Mouse (Mus musculus) G1E (cell line): Measurements from ENCODE around the gene Gucy2c. TPM values are rescaled to one million over a fixed set of nuclear protein-coding genes. Genes with fewer than 3 reads are reported as not detected.

Experiments
- ATAC-seq: 2 replicates; pipeline ENCODE4 v1.8.0; 2016; ENCODE audit warnings: mild to moderate bottlenecking; ENCODE audit not compliant: insufficient number of reproducible peaks, poor library complexity, low FRiP score, severe bottlenecking; ENCODE audit errors: extremely low read depth
- DNase-seq: peaks from one replicate; pipeline ENCODE4 v3.0.0; 2012; ENCODE audit warnings: low spot score
- H3K27me3 ChIP-seq: 2 replicates; pipeline ENCODE4 v1.6.1; 2012; ENCODE audit warnings: mild to moderate bottlenecking, low read length, inconsistent platforms; ENCODE audit not compliant: insufficient read depth
- H3K36me3 ChIP-seq: replicated peaks from 2 replicates; pipeline ENCODE3; 2012; ENCODE audit warnings: mild to moderate bottlenecking, inconsistent platforms
- H3K4me1 ChIP-seq: 2 replicates; pipeline ENCODE4 v1.6.1; 2012; ENCODE audit warnings: low read depth, low read length, inconsistent platforms, mixed read lengths; ENCODE audit not compliant: insufficient read depth
- H3K4me3 ChIP-seq: 2 replicates; pipeline ENCODE4 v1.5.1; 2012; ENCODE audit warnings: low read depth, mild to moderate bottlenecking, inconsistent platforms, low read length, moderate library complexity, mixed read lengths
- H3K9me3 ChIP-seq: replicated peaks from 2 replicates; pipeline ENCODE4 v1.6.1; 2012; ENCODE audit warnings: inconsistent platforms
- CTCF ChIP-seq: IDR thresholded peaks from 2 replicates; pipeline ENCODE4 v1.5.1; 2012; ENCODE audit warnings: low read depth, low read length, inconsistent platforms, mixed read lengths
- GATA1 ChIP-seq: IDR thresholded peaks from 2 replicates; pipeline ENCODE4 v1.6.1; 2012; ENCODE audit warnings: borderline replicate concordance, low read length, inconsistent platforms, mixed read lengths
- GATA2 ChIP-seq: IDR thresholded peaks from 2 replicates; pipeline ENCODE4 v1.6.1; 2012; ENCODE audit warnings: low read depth, low read length, inconsistent platforms, borderline replicate concordance
- POLR2AphosphoS5 ChIP-seq: IDR thresholded peaks from 2 replicates; pipeline ENCODE4 v1.6.1; 2012; ENCODE audit warnings: low read depth, low read length, inconsistent platforms; ENCODE audit not compliant: insufficient replicate concordance
- TAL1 ChIP-seq: conservative IDR thresholded peaks from 2 replicates; pipeline ENCODE4 v1.6.1; 2012; ENCODE audit warnings: low read depth, low read length, inconsistent platforms, mixed read lengths
- polyA plus RNA-seq: library from polyadenylated mRNA; stranded (reverse); fragments of >175 nt; gene quantifications from 2 replicates; pipeline ENCODE4 v1.2.3, GENCODE M21; 2012
- total RNA-seq, 2 experiments: library from RNA; stranded (forward) in 1 of 2; stranded (reverse) in 1 of 2; fragments of 200-1000 nt in 1 of 2; fragments of >200 nt in 1 of 2; fragmentation: Nextera tagmentation in 1 of 2; gene quantifications; 2 replicates each; pipeline ENCODE4 v1.2.3; 2014 to 2017

The Gucy2c gene
- total and polyA plus RNA-seq, 3 experiments = not detected

DNA sequence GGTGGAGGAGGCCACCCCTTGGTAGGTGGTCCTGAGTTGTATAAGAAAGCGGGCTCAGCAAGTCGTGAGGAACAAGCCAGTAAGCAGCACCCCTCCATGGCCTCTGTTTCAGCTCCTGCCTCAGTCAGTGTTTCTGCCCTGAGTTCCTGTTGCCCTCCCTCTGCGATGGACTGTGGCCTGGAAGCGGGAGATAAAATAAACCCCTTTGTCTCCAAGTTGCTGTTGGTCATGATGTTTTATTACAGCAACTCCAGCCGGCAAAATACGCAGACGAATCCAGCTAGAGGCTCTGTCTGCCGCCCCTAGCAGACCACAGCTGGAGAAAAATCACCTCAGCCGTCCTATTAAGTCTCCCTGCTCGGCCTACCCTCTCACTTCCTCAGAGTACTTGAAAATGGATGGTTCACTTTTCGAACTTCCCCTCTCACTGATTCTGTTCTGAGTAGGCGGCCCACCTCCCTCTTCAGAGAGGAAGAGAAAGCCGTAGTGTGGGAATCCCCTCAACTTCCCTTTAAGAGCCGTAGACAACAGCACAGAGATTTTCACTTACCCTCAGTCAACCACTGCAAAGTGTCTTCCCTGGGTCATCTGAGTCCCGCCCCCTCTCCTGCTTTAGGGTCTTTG, 91.7 kb downstream of the Gucy2c start:
- Histone ChIP-seq H3K27me3 (no peaks in the 10 kb centered on the region), H3K36me3 (no peaks in the 10 kb centered on the region), H3K4me3 (no peak overlapping the region), H3K4me1 (no peaks in the 10 kb centered on the region), H3K9me3 (peaks cover 12% of the 10 kb centered on the region)
- no peak for ATAC-seq
- no peak for TF ChIP-seq GATA1
- TF ChIP-seq GATA2 = no peak
- no peak for TF ChIP-seq POLR2AphosphoS5
- TF ChIP-seq TAL1 = no peak
- TF ChIP-seq CTCF = no peak
- DNase-seq = no peak

GRCm38 (mm10) chr6:136685433-136685832, 96.1 kb downstream of the Gucy2c start:
- DNase-seq (no peak), ATAC-seq (no peak)
- no peaks in the 10 kb centered on the region for H3K27me3 ChIP-seq
- H3K9me3 ChIP-seq = peaks cover 13% of the 10 kb centered on the region; the same call in 1 of the 2 replicates
- TF ChIP-seq TAL1 = no peak
- TF ChIP-seq CTCF = no peak
- TF ChIP-seq POLR2AphosphoS5 = no peak
- TF ChIP-seq GATA2 = no peak
- TF ChIP-seq GATA1 = no peak
- no peak overlapping the region for H3K4me3 ChIP-seq
- H3K4me1 ChIP-seq = no peaks in the 10 kb centered on the region
- no peaks in the 10 kb centered on the region for H3K36me3 ChIP-seq

DNA sequence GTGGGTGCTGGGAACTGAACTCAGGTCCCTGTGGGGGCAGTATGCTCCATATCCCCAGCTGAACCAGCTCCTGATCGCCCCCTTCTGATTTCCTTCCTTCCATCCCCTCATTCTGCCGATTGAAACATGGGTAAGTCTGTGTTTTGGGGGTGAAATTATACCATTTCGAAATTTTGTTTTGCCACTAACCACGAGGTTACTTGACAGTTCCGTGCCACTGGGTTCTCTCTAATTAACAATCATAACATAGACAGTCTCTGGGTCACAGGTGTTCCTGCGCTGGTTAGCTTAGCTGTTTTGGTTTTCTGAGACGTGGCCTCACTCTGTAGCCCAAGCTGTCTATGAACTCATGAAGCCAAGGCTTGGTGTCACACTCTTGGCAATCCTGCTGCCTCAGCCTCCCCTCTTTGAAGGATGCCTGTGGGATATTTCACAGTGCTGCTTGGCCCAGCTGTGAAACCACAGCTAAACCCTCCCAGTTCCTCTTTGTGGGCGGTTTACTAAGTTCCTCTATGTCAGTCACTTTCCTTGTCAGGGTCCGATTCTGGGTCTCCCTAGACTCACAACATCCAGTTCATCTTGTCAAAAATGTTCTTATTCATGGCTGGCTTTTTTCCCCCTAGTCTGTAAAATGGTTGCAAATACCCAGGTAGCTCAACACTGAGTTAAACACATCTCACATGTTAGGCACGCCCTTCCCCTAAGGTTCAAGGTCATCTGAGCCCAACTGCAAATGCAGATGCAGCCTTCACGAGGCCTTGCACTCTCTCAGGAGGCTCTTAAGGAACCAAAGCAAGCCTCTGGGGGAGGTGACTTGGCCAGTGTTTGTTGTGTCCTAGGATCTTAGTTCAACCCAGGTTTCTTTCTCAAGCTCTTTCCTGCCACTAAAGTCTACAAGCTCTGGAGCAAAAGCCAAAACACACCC, 97.9 kb downstream of the Gucy2c start:
- no peaks in the 10 kb centered on the region for H3K27me3 ChIP-seq
- TF ChIP-seq GATA2 = no peak
- peaks cover 13% of the 10 kb centered on the region; the same call in 1 of the 2 replicates for H3K9me3 ChIP-seq
- H3K36me3 ChIP-seq = no peaks in the 10 kb centered on the region
- no peak for ATAC-seq
- no peak overlapping the region for H3K4me3 ChIP-seq
- DNase-seq = no peak
- no peaks in the 10 kb centered on the region for H3K4me1 ChIP-seq

DNA sequence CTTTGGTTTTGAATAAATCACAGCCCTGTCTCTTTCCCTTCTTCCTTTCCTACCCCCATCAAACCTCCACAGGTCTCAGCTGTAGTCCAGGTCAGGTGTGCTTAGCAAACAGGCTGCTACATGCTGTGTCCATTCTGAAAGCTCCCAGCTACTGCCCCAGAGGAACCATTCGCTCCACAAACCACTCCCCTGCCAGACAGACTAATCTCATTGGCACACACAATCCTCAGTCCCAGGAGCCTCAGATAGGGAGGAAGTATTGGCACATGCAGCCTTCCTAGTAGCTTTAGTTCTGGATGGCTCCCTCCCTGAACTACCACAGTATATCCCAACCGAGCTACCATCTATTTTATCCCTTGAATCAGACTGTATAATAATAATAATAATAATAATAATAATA, 102.2 kb downstream of the Gucy2c start:
- ATAC-seq = no peak
- Histone ChIP-seq H3K36me3 (no peaks in the 10 kb centered on the region), H3K4me1 (no peaks in the 10 kb centered on the region), H3K9me3 (peaks cover 3% of the 10 kb centered on the region; the same call in 1 of the 2 replicates), H3K4me3 (no peak overlapping the region), H3K27me3 (no peaks in the 10 kb centered on the region)
- no peak for DNase-seq
- TF ChIP-seq GATA1 = no peak
- TF ChIP-seq POLR2AphosphoS5 = no peak
- TF ChIP-seq CTCF = no peak

- Histone ChIP-seq H3K4me3 (no peak overlapping the region), H3K4me1 (no peaks in the 10 kb centered on the region), H3K27me3 (no peaks in the 10 kb centered on the region), H3K9me3 (no peaks in the 10 kb centered on the region), H3K36me3 (no peaks in the 10 kb centered on the region)
- no peak for ATAC-seq
- no peak for DNase-seq
- TF ChIP-seq GATA2 (no peak), CTCF (no peak), POLR2AphosphoS5 (no peak), GATA1 (no peak), TAL1 (no peak)
Measured at GRCm38 (mm10) chr6:136674935-136675334, 106.6 kb downstream of the Gucy2c start.

GRCm38 (mm10) chr6:136672467-136672866, 109.1 kb downstream of the Gucy2c start:
- ATAC-seq (no peak), DNase-seq (no peak)
- no peaks in the 10 kb centered on the region for H3K9me3 ChIP-seq
- no peak overlapping the region for H3K4me3 ChIP-seq
- no peak for TF ChIP-seq CTCF
- TF ChIP-seq GATA2 = no peak
- TF ChIP-seq POLR2AphosphoS5 = no peak
- no peak for TF ChIP-seq TAL1
- no peak for TF ChIP-seq GATA1
- H3K4me1 ChIP-seq = no peaks in the 10 kb centered on the region
- no peaks in the 10 kb centered on the region for H3K27me3 ChIP-seq
- H3K36me3 ChIP-seq = no peaks in the 10 kb centered on the region
